Mouse (Mus musculus): ENCODE data around the gene Aagab. TPM values are rescaled to one million over a fixed set of nuclear protein-coding genes. Genes with fewer than 3 reads are reported as not detected.

Gene Aagab
- 1.3 and 4.4 TPM in 2 replicates for polyA plus RNA-seq (2012; ENCODE audit: insufficient read depth, low replicate concordance)

GRCm38 (mm10) chr9:63602043-63602939 lies at the start of gene Aagab, which contains the start of gene Iqch:
Aagab (plus strand) TSS chr9:63602660.
Iqch (minus strand) TSS chr9:63602493.
- Histone ChIP-seq H3K36me3 (replicated peaks; ENCODE audit: low read length) (peaks cover 8% of the 10 kb centered on the region), H3K27me3 (replicated peaks) (peaks cover 2% of the 10 kb centered on the region), H3K9me3 (no peaks in the 10 kb centered on the region), H3K4me1 (peaks cover 55% of the 10 kb centered on the region), H3K4me3 (replicated peaks) (peak within 1 kb of the TSS; percentile 97)
- TF ChIP-seq GATA1 (IDR thresholded peaks at IDR 0.05; ENCODE audit: borderline replicate concordance, low read length) (no peak), FLI1 (IDR thresholded peaks at IDR 0.05; ENCODE audit: low read length) (no peak)

GRCm38 (mm10) chr9:63553628-63554027 lies 48.8 kb upstream of the Aagab start:
- Histone ChIP-seq H3K9me3 (0 out of 2 replicates have a peak, but pooled peaks cover 6% of the 10 kb centered on the region), H3K36me3 (replicated peaks; ENCODE audit: low read length) (no peaks in the 10 kb centered on the region), H3K27me3 (replicated peaks) (peaks cover 34% of the 10 kb centered on the region), H3K4me3 (replicated peaks) (no peak overlapping the region), H3K4me1 (peaks cover 14% of the 10 kb centered on the region; the same call in 1 of the 2 replicates)
- TF ChIP-seq FLI1 (IDR thresholded peaks at IDR 0.05; ENCODE audit: low read length) (no peak), GATA1 (IDR thresholded peaks at IDR 0.05; ENCODE audit: borderline replicate concordance, low read length) (no peak)

- peaks cover 17% of the 10 kb centered on the region for H3K27me3 ChIP-seq (replicated peaks)
- H3K9me3 ChIP-seq, result 0 out of 2 replicates have a peak, but pooled peaks cover 6% of the 10 kb centered on the region
- H3K4me1 ChIP-seq, result peaks cover 14% of the 10 kb centered on the region; the same call in 1 of the 2 replicates
- peak overlapping the region; percentile 16 for H3K4me3 ChIP-seq (replicated peaks)
- H3K36me3 ChIP-seq (replicated peaks; ENCODE audit: low read length), result no peaks in the 10 kb centered on the region
- TF ChIP-seq FLI1 (IDR thresholded peaks at IDR 0.05; ENCODE audit: low read length) (no peak), GATA1 (IDR thresholded peaks at IDR 0.05; ENCODE audit: borderline replicate concordance, low read length) (no peak)
Measured at GRCm38 (mm10) chr9:63555460-63555990, 46.9 kb upstream of the Aagab start.

- H3K36me3 ChIP-seq (replicated peaks; ENCODE audit: low read length), result no peaks in the 10 kb centered on the region
- peak overlapping the region; percentile 42 for H3K4me3 ChIP-seq (replicated peaks)
- peaks cover 14% of the 10 kb centered on the region for H3K27me3 ChIP-seq (replicated peaks)
- no peak for TF ChIP-seq FLI1 (IDR thresholded peaks at IDR 0.05; ENCODE audit: low read length)
- TF ChIP-seq GATA1 (IDR thresholded peaks at IDR 0.05; ENCODE audit: borderline replicate concordance, low read length), result no peak
- H3K4me1 ChIP-seq, result peaks cover 18% of the 10 kb centered on the region
- H3K9me3 ChIP-seq, result 0 out of 2 replicates have a peak, but pooled peaks cover 6% of the 10 kb centered on the region
Measured at GRCm38 (mm10) chr9:63556316-63556715, 46.1 kb upstream of the Aagab start.

- Histone ChIP-seq H3K4me3 (replicated peaks) (no peak overlapping the region), H3K9me3 (0 out of 2 replicates have a peak, but pooled peaks cover 4% of the 10 kb centered on the region)
Measured at GRCm38 (mm10) chr9:63556933-63557332, 45.5 kb upstream of the Aagab start.

GRCm38 (mm10) chr9:63561931-63562330 lies 40.5 kb upstream of the Aagab start:
- TF ChIP-seq FLI1 (IDR thresholded peaks at IDR 0.05; ENCODE audit: low read length) (no peak), GATA1 (IDR thresholded peaks at IDR 0.05; ENCODE audit: borderline replicate concordance, low read length) (no peak)
- Histone ChIP-seq H3K9me3 (peaks cover 4% of the 10 kb centered on the region; the same call in 1 of the 2 replicates), H3K36me3 (replicated peaks; ENCODE audit: low read length) (no peaks in the 10 kb centered on the region), H3K27me3 (replicated peaks) (peaks cover 4% of the 10 kb centered on the region), H3K4me3 (replicated peaks) (peak overlapping the region; percentile 81), H3K4me1 (peaks cover 13% of the 10 kb centered on the region)

More at GRCm38 (mm10) chr9:63556933-63557332, 45.5 kb upstream of the Aagab start:
- Histone ChIP-seq H3K4me1 (peaks cover 24% of the 10 kb centered on the region), H3K36me3 (replicated peaks; ENCODE audit: low read length) (no peaks in the 10 kb centered on the region), H3K27me3 (replicated peaks) (peaks cover 15% of the 10 kb centered on the region)
- TF ChIP-seq GATA1 (IDR thresholded peaks at IDR 0.05; ENCODE audit: borderline replicate concordance, low read length) (no peak), FLI1 (IDR thresholded peaks at IDR 0.05; ENCODE audit: low read length) (no peak)

- TF ChIP-seq FLI1 (IDR thresholded peaks at IDR 0.05; ENCODE audit: low read length), result no peak
- no peak for TF ChIP-seq GATA1 (IDR thresholded peaks at IDR 0.05; ENCODE audit: borderline replicate concordance, low read length)
- H3K36me3 ChIP-seq (replicated peaks; ENCODE audit: low read length), result no peaks in the 10 kb centered on the region
- peaks cover 4% of the 10 kb centered on the region; the same call in 1 of the 2 replicates for H3K9me3 ChIP-seq
- H3K27me3 ChIP-seq (replicated peaks), result peaks cover 4% of the 10 kb centered on the region
- no peak overlapping the region for H3K4me3 ChIP-seq (replicated peaks)
- H3K4me1 ChIP-seq, result peaks cover 20% of the 10 kb centered on the region
Measured at GRCm38 (mm10) chr9:63563436-63563835, 39.0 kb upstream of the Aagab start.

- H3K36me3 ChIP-seq (replicated peaks; ENCODE audit: low read length), result no peaks in the 10 kb centered on the region
- H3K4me3 ChIP-seq (replicated peaks), result no peak overlapping the region
- peaks cover 6% of the 10 kb centered on the region for H3K27me3 ChIP-seq (replicated peaks)
- H3K9me3 ChIP-seq, result peaks cover 4% of the 10 kb centered on the region; the same call in 1 of the 2 replicates
- H3K4me1 ChIP-seq, result peaks cover 23% of the 10 kb centered on the region
- TF ChIP-seq FLI1 (IDR thresholded peaks at IDR 0.05; ENCODE audit: low read length) (no peak), GATA1 (IDR thresholded peaks at IDR 0.05; ENCODE audit: borderline replicate concordance, low read length) (no peak)
Measured at GRCm38 (mm10) chr9:63568314-63568713, 34.1 kb upstream of the Aagab start.

- TF ChIP-seq FLI1 (IDR thresholded peaks at IDR 0.05; ENCODE audit: low read length) (no peak), GATA1 (IDR thresholded peaks at IDR 0.05; ENCODE audit: borderline replicate concordance, low read length) (no peak)
- Histone ChIP-seq H3K27me3 (replicated peaks) (peaks cover 6% of the 10 kb centered on the region), H3K4me3 (replicated peaks) (no peak overlapping the region), H3K36me3 (replicated peaks; ENCODE audit: low read length) (no peaks in the 10 kb centered on the region), H3K4me1 (peaks cover 23% of the 10 kb centered on the region), H3K9me3 (peaks cover 4% of the 10 kb centered on the region; the same call in 1 of the 2 replicates)
Measured at GRCm38 (mm10) chr9:63568808-63569207, 33.7 kb upstream of the Aagab start.
